Mouse (Mus musculus) heart, adult 2 months (tissue): ENCODE measurements around the gene Tgm3.

Experiments used
- CTCF ChIP-seq: fragments of 200-600 bp; IDR thresholded peaks from 2 replicates; pipeline ENCODE4 v1.8.1; 2022; ENCODE audit warnings: antibody characterized with exemption, mild to moderate bottlenecking, moderate library complexity
- EP300 ChIP-seq: fragments of 200-500 bp; IDR thresholded peaks from 2 replicates; pipeline ENCODE4 v1.6.1; 2011; ENCODE audit warnings: low read depth, low read length, control low read depth; ENCODE audit not compliant: insufficient read depth

GRCm38 (mm10) chr2:130043835-130044234, 31.7 kb downstream of the Tgm3 start:
- TF ChIP-seq CTCF, result no peak
- TF ChIP-seq EP300, result no peak
